Mouse (Mus musculus) midbrain, embryonic 13.5 days (tissue): Measurements from ENCODE around the gene Mcf2l. TPM values are rescaled to one million over a fixed set of nuclear protein-coding genes. Genes with fewer than 3 reads are reported as not detected.

Source experiments
- ATAC-seq: fragments of 200-750 bp; cut with Nextera tagmentation; 2 replicates; pipeline ENCODE4 v1.8.0; 2017; ENCODE audit warnings: mild to moderate bottlenecking, moderate TSS enrichment, moderate library complexity
- H3K27ac ChIP-seq: fragments of 300-500 bp; sonication (generic); 2 replicates; pipeline ENCODE4 v1.5.1; 2015; ENCODE audit warnings: inconsistent platforms, mild to moderate bottlenecking, moderate library complexity
- H3K27me3 ChIP-seq: fragments of 300-500 bp; sonication (generic); 2 replicates; pipeline ENCODE4 v1.6.1; 2015; ENCODE audit warnings: mild to moderate bottlenecking, inconsistent platforms
- H3K36me3 ChIP-seq: fragments of 300-500 bp; sonication (generic); 2 replicates; pipeline ENCODE4 v1.6.1; 2015; ENCODE audit warnings: mild to moderate bottlenecking, inconsistent platforms
- H3K4me1 ChIP-seq: fragments of 300-500 bp; sonication (generic); replicated peaks from 2 replicates; pipeline ENCODE4 v1.6.1; 2015; ENCODE audit warnings: inconsistent platforms
- H3K4me2 ChIP-seq: fragments of 300-500 bp; sonication (generic); replicated peaks from 2 replicates; pipeline ENCODE4 v1.6.1; 2015; ENCODE audit warnings: moderate library complexity, mild to moderate bottlenecking, inconsistent platforms
- H3K4me3 ChIP-seq: fragments of 300-500 bp; sonication (generic); replicated peaks from 2 replicates; pipeline ENCODE4 v1.5.1; 2015; ENCODE audit warnings: mild to moderate bottlenecking, inconsistent platforms
- H3K9ac ChIP-seq: fragments of 300-500 bp; sonication (generic); replicated peaks from 2 replicates; pipeline ENCODE4 v1.6.1; 2015; ENCODE audit warnings: mild to moderate bottlenecking, inconsistent platforms
- H3K9me3 ChIP-seq: fragments of 300-500 bp; sonication (generic); 2 replicates; pipeline ENCODE4 v1.6.1; 2016; ENCODE audit warnings: mild to moderate bottlenecking, inconsistent platforms
- WGBS: fragments of 180-500 bp; shearing (Covaris S2); methylation state at CpG from one replicate; pipeline ENCODE4 v1.1.7; 2015; 5-methylcytosine and 5-hydroxymethylcytosine counted together
- polyA plus RNA-seq: library from polyadenylated mRNA; unstranded; fragments of >200 nt; fragmentation: Nextera tagmentation; extraction: Ambion mirVana; gene quantifications from 2 replicates; pipeline ENCODE4 v1.2.1, GENCODE M21; 2015

Gene Mcf2l
- polyA plus RNA-seq, 1 experiment from 2014 or later = 130 TPM

DNA sequence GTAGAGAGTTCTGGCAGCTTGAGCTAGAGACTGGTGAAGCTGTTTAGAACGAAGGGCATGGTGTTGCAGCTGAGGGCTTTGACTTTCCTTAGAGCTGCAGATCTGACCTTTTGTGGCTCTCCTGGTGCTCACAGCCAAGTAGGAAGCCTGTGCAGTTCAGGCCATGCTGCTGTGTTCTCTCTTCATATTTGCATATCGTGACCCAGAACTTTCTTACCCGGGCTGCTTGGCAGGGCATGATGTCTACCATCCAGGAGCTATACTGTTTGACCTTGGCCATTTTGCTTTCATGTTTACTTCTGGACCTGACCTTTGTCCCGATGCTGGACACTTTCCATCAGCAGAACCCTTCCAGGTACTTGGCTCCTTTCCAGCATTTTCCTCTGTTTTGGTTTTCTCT is 44.2 kb downstream of the Mcf2l start:
- H3K27me3 ChIP-seq = no peaks in the 10 kb centered on the region
- H3K4me3 ChIP-seq = peak overlapping the region; percentile 55
- 89% methylated on average over 4 of the region's 4 CpGs for WGBS
- 0 out of 2 replicates have a peak, but pooled peaks cover 2% of the 10 kb centered on the region for H3K36me3 ChIP-seq
- H3K27ac ChIP-seq = no peak overlapping the region
- peaks cover 41% of the 10 kb centered on the region for H3K4me1 ChIP-seq
- H3K9me3 ChIP-seq = no peaks in the 10 kb centered on the region
- peak overlapping the region; percentile 80; the same call in 1 of the 2 replicates for H3K9ac ChIP-seq
- peak overlapping the region; percentile 79 for H3K4me2 ChIP-seq
- no peak for ATAC-seq

DNA sequence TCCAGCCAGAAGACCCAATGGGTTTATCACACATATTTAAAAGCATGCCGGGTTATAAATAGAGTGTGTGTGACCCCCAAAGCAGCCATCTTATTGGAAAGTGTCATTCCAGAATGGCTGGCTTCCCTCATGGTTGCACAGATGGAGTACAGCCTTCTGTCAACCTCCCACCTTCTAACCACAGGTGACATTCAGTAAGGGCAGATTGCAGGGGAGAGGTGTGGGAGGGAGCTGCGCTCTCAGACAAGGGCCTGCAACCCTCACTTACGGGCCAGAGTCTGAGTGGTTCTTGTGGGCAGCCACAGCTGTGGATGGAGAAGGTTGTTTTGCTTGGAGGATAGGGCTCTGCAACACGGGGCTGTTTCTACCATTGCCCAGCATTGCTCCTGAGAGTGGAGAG is 47.0 kb downstream of the Mcf2l start:
- H3K9ac ChIP-seq = no peak overlapping the region
- H3K4me3 ChIP-seq = no peak overlapping the region
- WGBS = 89% methylated on average over 4 of the region's 4 CpGs
- H3K9me3 ChIP-seq = no peaks in the 10 kb centered on the region
- H3K36me3 ChIP-seq = no peaks in the 10 kb centered on the region
- no peak overlapping the region for H3K4me2 ChIP-seq
- no peak for ATAC-seq
- no peaks in the 10 kb centered on the region for H3K27me3 ChIP-seq
- H3K4me1 ChIP-seq = peaks cover 47% of the 10 kb centered on the region
- H3K27ac ChIP-seq = no peak overlapping the region

GRCm38 (mm10) chr8:12925051-12925450 is 51.4 kb downstream of the Mcf2l start:
- H3K4me2 ChIP-seq = no peak overlapping the region
- ATAC-seq = no peak
- H3K27ac ChIP-seq = no peak overlapping the region
- H3K4me3 ChIP-seq = no peak overlapping the region
- H3K9me3 ChIP-seq = no peaks in the 10 kb centered on the region
- 89% methylated on average over 8 of the region's 8 CpGs for WGBS
- no peaks in the 10 kb centered on the region for H3K27me3 ChIP-seq
- no peak overlapping the region for H3K9ac ChIP-seq
- H3K36me3 ChIP-seq = no peaks in the 10 kb centered on the region
- peaks cover 46% of the 10 kb centered on the region for H3K4me1 ChIP-seq

- H3K36me3 ChIP-seq = no peaks in the 10 kb centered on the region
- H3K9me3 ChIP-seq = no peaks in the 10 kb centered on the region
- H3K9ac ChIP-seq = no peak overlapping the region
- no peak for ATAC-seq
- peaks cover 47% of the 10 kb centered on the region for H3K4me1 ChIP-seq
- 66% methylated on average over 13 of the region's 13 CpGs for WGBS
- no peak overlapping the region for H3K4me3 ChIP-seq
- peak overlapping the region; percentile 14; the same call in 1 of the 2 replicates for H3K27ac ChIP-seq
- 0 out of 2 replicates have a peak overlapping the region, but pooled peaks have one; percentile 2 for H3K4me2 ChIP-seq
- no peaks in the 10 kb centered on the region for H3K27me3 ChIP-seq
Observed at GRCm38 (mm10) chr8:12925941-12926381, 52.4 kb downstream of the Mcf2l start.

DNA sequence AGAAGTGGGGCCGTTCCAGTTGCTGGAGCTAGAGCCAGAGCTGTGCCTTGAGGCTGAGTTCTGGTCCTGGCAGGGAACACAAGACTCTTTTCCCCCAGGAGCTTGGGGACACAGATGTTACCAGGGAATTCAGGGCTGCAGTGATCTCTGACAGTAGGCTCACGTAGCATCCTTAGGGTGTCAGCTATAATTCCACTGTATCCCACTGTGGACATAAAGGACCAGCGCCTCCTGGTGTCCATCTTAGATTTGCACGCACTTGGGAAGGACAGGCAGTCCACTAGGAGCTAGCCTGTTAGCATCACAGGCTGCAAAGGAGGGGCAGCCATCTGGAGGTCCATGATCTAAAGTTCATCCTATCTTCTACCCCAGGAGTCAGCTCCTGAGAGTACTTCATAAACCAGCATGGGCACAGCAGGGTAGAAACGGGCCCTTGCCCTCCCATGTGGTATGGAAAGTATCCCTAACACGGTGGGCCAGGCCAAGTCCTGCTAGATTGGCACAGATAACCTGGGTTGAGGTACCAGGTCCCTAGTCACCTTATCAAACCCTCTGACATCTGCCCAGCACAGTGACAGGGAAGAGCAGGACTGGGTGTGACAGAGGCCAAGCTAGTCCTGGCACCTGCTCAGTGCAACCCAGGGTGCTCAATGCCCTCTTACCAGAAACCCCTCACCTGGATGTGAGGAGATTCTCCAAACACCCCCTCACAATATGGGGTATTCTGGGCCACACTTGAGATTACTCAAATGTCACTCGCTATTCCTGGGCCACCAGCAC is 53.8 kb downstream of the Mcf2l start:
- Histone ChIP-seq H3K9me3 (no peaks in the 10 kb centered on the region), H3K27me3 (no peaks in the 10 kb centered on the region), H3K4me2 (0 out of 2 replicates have a peak overlapping the region, but pooled peaks have one; percentile 11), H3K4me1 (peaks cover 61% of the 10 kb centered on the region), H3K27ac (no peak overlapping the region), H3K9ac (peak overlapping the region; percentile 32; the same call in 1 of the 2 replicates), H3K4me3 (no peak overlapping the region), H3K36me3 (no peaks in the 10 kb centered on the region)
- ATAC-seq = peak; percentile 51
- WGBS = 55% methylated on average over 7 of the region's 7 CpGs

GRCm38 (mm10) chr8:12928033-12928432 is 54.4 kb downstream of the Mcf2l start:
- no peak for ATAC-seq
- no peak overlapping the region for H3K27ac ChIP-seq
- H3K9me3 ChIP-seq = no peaks in the 10 kb centered on the region
- peak overlapping the region; percentile 32; the same call in 1 of the 2 replicates for H3K9ac ChIP-seq
- WGBS = 92% methylated on average over 8 of the region's 8 CpGs
- 0 out of 2 replicates have a peak overlapping the region, but pooled peaks have one; percentile 11 for H3K4me2 ChIP-seq
- no peaks in the 10 kb centered on the region for H3K36me3 ChIP-seq
- no peak overlapping the region for H3K4me3 ChIP-seq
- H3K27me3 ChIP-seq = no peaks in the 10 kb centered on the region
- H3K4me1 ChIP-seq = peaks cover 57% of the 10 kb centered on the region

GRCm38 (mm10) chr8:12928931-12929330 is 55.3 kb downstream of the Mcf2l start:
- no peaks in the 10 kb centered on the region for H3K36me3 ChIP-seq
- H3K27me3 ChIP-seq = no peaks in the 10 kb centered on the region
- H3K4me2 ChIP-seq = no peak overlapping the region
- H3K27ac ChIP-seq = no peak overlapping the region
- H3K4me1 ChIP-seq = peaks cover 53% of the 10 kb centered on the region
- no peaks in the 10 kb centered on the region for H3K9me3 ChIP-seq
- WGBS = 88% methylated on average over 5 of the region's 5 CpGs
- no peak overlapping the region for H3K4me3 ChIP-seq
- H3K9ac ChIP-seq = no peak overlapping the region
- ATAC-seq = no peak

DNA sequence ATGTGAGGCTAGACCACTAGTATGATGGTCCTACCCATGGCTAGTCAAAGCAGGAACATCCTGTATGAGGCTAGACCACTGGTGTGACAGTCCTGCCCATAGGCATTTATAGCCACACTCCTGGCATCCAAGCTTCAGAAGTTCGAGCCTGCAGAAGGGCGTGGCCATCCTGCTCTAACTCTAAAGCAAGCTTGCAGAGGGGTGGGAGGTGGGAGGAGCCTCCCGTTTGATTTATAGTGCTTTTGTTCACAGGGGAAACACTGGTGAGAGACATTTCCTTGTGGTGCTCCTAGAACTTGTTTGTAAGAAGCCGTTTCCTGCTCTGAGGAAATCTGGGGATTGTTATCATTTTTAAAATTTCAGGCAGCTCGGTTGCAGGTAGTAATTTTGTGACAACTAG is 56.7 kb downstream of the Mcf2l start:
- no peak overlapping the region for H3K4me3 ChIP-seq
- H3K4me2 ChIP-seq = no peak overlapping the region
- no peak overlapping the region for H3K27ac ChIP-seq
- no peak overlapping the region for H3K9ac ChIP-seq
- no peak for ATAC-seq
- H3K27me3 ChIP-seq = no peaks in the 10 kb centered on the region
- H3K4me1 ChIP-seq = peaks cover 61% of the 10 kb centered on the region
- whole genome bisulfite sequencing = 52% methylated on average over 5 of the region's 5 CpGs
- H3K9me3 ChIP-seq = no peaks in the 10 kb centered on the region
- H3K36me3 ChIP-seq = no peaks in the 10 kb centered on the region

DNA sequence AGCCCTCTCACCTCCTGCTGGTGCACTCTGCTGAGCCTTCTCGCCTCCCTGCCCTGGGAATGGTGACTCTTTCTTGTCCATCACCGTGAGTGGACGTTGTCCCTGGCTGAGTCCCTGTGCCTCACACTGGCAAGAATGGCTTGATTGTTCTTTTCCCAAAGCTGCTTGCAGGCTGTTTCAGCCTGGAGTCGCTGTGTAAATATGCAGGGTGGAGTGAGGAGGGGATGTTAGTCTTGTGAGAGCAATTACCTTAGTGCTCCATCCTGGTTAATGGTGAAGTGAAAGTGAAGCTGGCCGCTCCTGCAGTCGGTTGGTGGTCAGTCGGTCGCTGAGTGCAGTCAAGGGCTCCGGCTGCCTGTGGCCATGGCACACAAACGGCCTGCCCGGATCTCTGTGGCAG is 57.8 kb downstream of the Mcf2l start:
- WGBS = 60% methylated on average over 11 of the region's 11 CpGs

GRCm38 (mm10) chr8:12932520-12932919 is 58.9 kb downstream of the Mcf2l start:
- Histone ChIP-seq H3K9me3 (no peaks in the 10 kb centered on the region), H3K4me2 (no peak overlapping the region), H3K4me3 (no peak overlapping the region), H3K36me3 (0 out of 2 replicates have a peak, but pooled peaks cover 4% of the 10 kb centered on the region), H3K27ac (no peak overlapping the region), H3K27me3 (no peaks in the 10 kb centered on the region), H3K4me1 (peaks cover 43% of the 10 kb centered on the region), H3K9ac (no peak overlapping the region)
- WGBS = 88% methylated on average over 8 of the region's 8 CpGs
- ATAC-seq = no peak

More for the DNA sequence above, 57.8 kb downstream of the Mcf2l start:
- Histone ChIP-seq H3K27ac (peak overlapping the region; percentile 14; the same call in 1 of the 2 replicates), H3K4me3 (no peak overlapping the region), H3K4me2 (no peak overlapping the region), H3K4me1 (peaks cover 51% of the 10 kb centered on the region), H3K27me3 (no peaks in the 10 kb centered on the region), H3K9me3 (no peaks in the 10 kb centered on the region), H3K36me3 (no peaks in the 10 kb centered on the region), H3K9ac (0 out of 2 replicates have a peak overlapping the region, but pooled peaks have one; percentile 33)
- ATAC-seq = no peak

DNA sequence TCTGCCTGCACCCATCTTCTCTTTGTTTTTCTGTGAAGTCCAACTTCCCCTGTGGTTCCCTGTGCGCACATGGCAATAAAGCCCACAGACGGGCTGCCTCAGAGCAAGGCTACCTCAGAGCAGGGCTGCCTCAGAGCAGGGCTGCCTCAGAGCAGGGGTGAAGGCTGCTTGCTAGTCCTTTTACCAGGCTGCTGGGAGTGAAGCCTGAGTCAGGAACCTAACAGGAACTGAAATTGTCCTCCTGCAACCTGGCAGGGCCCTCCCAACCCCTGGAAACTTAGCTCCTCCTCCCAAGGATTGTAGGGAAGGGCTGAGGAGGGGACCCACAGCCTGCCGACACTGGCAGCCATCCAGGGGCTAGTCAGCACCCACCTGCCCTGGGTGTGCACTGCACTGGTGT is 60.2 kb downstream of the Mcf2l start:
- no peak overlapping the region for H3K27ac ChIP-seq
- peaks cover 10% of the 10 kb centered on the region; the same call in 1 of the 2 replicates for H3K36me3 ChIP-seq
- WGBS = 62% methylated on average over 3 of the region's 3 CpGs
- no peak overlapping the region for H3K4me3 ChIP-seq
- H3K9ac ChIP-seq = no peak overlapping the region
- ATAC-seq = no peak
- H3K27me3 ChIP-seq = no peaks in the 10 kb centered on the region
- H3K9me3 ChIP-seq = no peaks in the 10 kb centered on the region
- H3K4me1 ChIP-seq = peaks cover 34% of the 10 kb centered on the region
- no peak overlapping the region for H3K4me2 ChIP-seq

DNA sequence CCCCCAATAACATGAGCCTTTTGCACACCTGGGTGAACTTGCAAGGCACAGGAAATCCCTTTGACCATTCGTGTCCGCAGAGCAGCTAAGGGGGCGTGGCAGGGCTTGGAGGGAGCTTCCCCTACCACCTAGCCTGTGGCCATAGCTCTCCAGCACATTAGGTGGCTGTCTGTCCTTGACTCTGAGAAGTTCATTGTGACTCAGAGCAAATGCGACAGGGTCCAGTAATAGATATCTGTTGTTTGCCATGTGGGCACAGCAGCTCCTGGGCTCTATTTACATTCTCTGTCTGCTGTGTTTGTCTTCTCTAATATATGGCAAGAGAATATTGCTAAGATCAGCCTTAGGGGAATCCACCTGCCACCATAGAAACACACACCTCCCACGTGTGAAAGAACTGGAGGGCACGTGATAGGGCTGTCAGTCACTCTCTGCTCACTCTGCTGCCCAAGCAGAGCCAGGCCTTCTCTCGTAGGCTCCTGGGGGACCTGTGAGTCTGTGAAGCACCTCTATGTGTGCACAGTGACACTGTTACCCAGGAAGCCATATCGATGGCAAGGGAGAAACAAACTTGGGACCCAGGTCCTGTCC is 60.9 kb downstream of the Mcf2l start:
- no peak overlapping the region for H3K4me2 ChIP-seq
- 73% methylated on average over 8 of the region's 8 CpGs for WGBS
- ATAC-seq = no peak

More for the DNA sequence above, 60.9 kb downstream of the Mcf2l start:
- 0 out of 2 replicates have a peak overlapping the region, but pooled peaks have one; percentile 10 for H3K9ac ChIP-seq
- no peaks in the 10 kb centered on the region for H3K9me3 ChIP-seq
- H3K4me3 ChIP-seq = no peak overlapping the region
- H3K27ac ChIP-seq = no peak overlapping the region
- H3K36me3 ChIP-seq = peaks cover 15% of the 10 kb centered on the region; the same call in 1 of the 2 replicates
- H3K27me3 ChIP-seq = no peaks in the 10 kb centered on the region
- H3K4me1 ChIP-seq = peaks cover 34% of the 10 kb centered on the region
